Mouse (Mus musculus) limb, embryonic 11.5 days (tissue): ENCODE data around the gene Gm12569. TPM values are rescaled to one million over a fixed set of nuclear protein-coding genes. Genes with fewer than 3 reads are reported as not detected.

Experiments used
- ATAC-seq: fragments of 200-750 bp; cut with Nextera tagmentation; 2 replicates; pipeline ENCODE4 v1.8.0; 2017; ENCODE audit warnings: low read depth; ENCODE audit not compliant: insufficient number of reproducible peaks, low FRiP score, low TSS enrichment
- DNase-seq: peaks from one replicate; pipeline ENCODE4 v3.0.0-alpha.2; 2015; ENCODE audit warnings: low spot score
- H3K27ac ChIP-seq: fragments of 300-500 bp; sonication (generic); replicated peaks from 2 replicates; pipeline ENCODE4 v1.5.1; 2014; ENCODE audit warnings: low read depth, mild to moderate bottlenecking, low read length
- H3K27me3 ChIP-seq: fragments of 300-500 bp; sonication (generic); 2 replicates; pipeline ENCODE4 v1.6.1; 2014; ENCODE audit warnings: mild to moderate bottlenecking, low read length, mixed read lengths; ENCODE audit not compliant: control insufficient read depth, insufficient read depth
- H3K36me3 ChIP-seq: fragments of 300-500 bp; sonication (generic); 2 replicates; pipeline ENCODE4 v1.6.1; 2014; ENCODE audit warnings: mild to moderate bottlenecking, low read length, moderate library complexity, mixed read lengths; ENCODE audit not compliant: control insufficient read depth, insufficient read depth
- H3K4me1 ChIP-seq: fragments of 300-500 bp; sonication (generic); 2 replicates; pipeline ENCODE4 v1.6.1; 2014; ENCODE audit warnings: low read length, mixed read lengths; ENCODE audit not compliant: control insufficient read depth, insufficient read depth
- H3K4me2 ChIP-seq: fragments of 300-500 bp; sonication (generic); 2 replicates; pipeline ENCODE4 v1.6.1; 2014; ENCODE audit warnings: low read depth, mild to moderate bottlenecking, moderate library complexity; ENCODE audit not compliant: severe bottlenecking
- H3K4me3 ChIP-seq: fragments of 300-500 bp; sonication (generic); 2 replicates; pipeline ENCODE4 v1.5.1; 2014; ENCODE audit warnings: low read depth, low read length
- H3K9ac ChIP-seq: fragments of 300-500 bp; sonication (generic); 2 replicates; pipeline ENCODE4 v1.6.1; 2014; ENCODE audit warnings: mild to moderate bottlenecking, low read length
- H3K9me3 ChIP-seq: fragments of 300-500 bp; sonication (generic); 2 replicates; pipeline ENCODE4 v1.6.1; 2016; ENCODE audit warnings: low read length; ENCODE audit not compliant: control insufficient read depth
- WGBS: fragments of 180-500 bp; shearing (Covaris S2); extraction: QIAGEN DNeasy Blood & Tissue Kit; methylation state at CpG from one replicate; pipeline ENCODE4 v1.1.7; 2014; 5-methylcytosine and 5-hydroxymethylcytosine counted together
- polyA plus RNA-seq: library from polyadenylated mRNA; unstranded; fragments of >200 nt; fragmentation: Nextera tagmentation; extraction: Ambion mirVana; gene quantifications from 2 replicates; pipeline ENCODE4 v1.2.1, GENCODE M21; 2014

The Gm12569 gene
- not detected in 2 replicates for polyA plus RNA-seq

DNA sequence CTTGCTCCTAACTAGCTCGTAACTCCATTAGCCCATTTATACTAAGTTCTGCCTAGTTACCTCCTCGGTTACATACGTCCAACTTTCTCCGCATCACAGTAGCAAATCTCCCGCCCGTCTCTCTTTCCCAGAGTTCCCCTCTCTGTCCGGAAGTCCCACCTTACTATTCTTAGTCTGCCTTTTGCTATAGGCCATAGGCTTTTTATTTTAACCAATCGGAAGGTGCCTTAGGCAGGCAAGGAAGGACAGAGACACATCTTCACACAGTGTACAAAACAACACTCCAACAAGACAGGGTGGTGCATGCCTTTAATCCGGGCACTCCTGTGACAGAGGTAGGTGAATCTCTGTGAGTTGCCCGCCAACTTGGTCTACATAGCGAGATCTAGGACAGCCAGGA is at the start of gene Gm12569:
Gene Gm12569 (plus strand): TSS at position 166 of the 400 bp plus-strand sequence.
- Histone ChIP-seq H3K27ac (no peak within 1 kb of the TSS), H3K4me1 (no peaks in the 10 kb centered on the region), H3K27me3 (no peaks in the 10 kb centered on the region), H3K36me3 (no peaks in the 10 kb centered on the region), H3K9me3 (no peaks in the 10 kb centered on the region), H3K9ac (no peak within 1 kb of the TSS), H3K4me3 (no peak within 1 kb of the TSS), H3K4me2 (no peak within 1 kb of the TSS)
- WGBS, result 95% methylated on average over 11 of the region's 11 CpGs
- ATAC-seq (no peak), DNase-seq (peak; percentile 12)

DNA sequence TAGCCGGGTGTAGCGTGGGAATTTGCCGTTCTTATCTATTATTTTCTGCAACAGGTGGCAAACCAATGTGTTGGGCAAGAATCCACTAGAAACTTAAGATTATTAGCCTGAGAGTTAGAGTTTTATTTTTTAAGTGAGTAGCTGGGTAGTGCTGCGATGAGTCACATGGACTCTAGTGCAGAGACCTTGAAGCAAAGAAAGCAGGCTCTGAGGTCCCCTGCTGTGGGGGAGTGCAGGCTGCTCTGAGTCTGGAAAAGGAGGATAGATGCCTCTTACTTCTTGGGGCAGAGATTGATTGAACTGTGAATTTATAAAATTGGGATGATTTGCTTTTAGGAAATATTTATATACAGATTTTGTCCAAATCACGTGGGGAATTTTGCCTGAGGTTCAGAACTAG is 17.5 kb upstream of the Gm12569 start:
- no peaks in the 10 kb centered on the region for H3K36me3 ChIP-seq
- H3K27ac ChIP-seq, result no peak overlapping the region
- no peaks in the 10 kb centered on the region for H3K27me3 ChIP-seq
- DNase-seq (no peak), ATAC-seq (no peak)
- no peak overlapping the region for H3K4me3 ChIP-seq
- H3K9me3 ChIP-seq, result no peaks in the 10 kb centered on the region
- no peak overlapping the region for H3K9ac ChIP-seq
- no peak overlapping the region for H3K4me2 ChIP-seq
- 86% methylated on average over 5 of the region's 5 CpGs for WGBS
- no peaks in the 10 kb centered on the region for H3K4me1 ChIP-seq

DNA sequence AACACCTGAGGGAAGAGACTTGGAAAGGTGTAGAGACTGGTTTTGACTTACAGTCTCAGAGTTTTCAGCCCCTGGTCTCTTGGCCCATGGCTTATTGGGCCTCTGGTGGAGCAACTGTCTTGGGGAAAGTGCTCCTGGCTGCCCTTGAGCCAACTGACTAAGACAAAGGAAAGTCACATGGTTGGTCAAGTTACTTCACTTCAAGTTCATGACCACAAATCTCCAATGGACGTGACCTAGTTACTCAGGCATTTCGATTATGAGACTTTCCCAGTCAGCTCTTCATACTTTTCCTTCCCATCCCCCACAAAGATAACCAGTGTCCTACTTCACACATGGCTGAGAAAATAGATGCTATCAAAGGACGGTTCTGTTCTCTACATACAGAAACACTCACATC is 12.5 kb upstream of the Gm12569 start:
- WGBS, result 90% methylated on average over 3 of the region's 3 CpGs
- no peaks in the 10 kb centered on the region for H3K9me3 ChIP-seq
- no peak for DNase-seq
- no peak overlapping the region for H3K27ac ChIP-seq
- H3K27me3 ChIP-seq, result no peaks in the 10 kb centered on the region
- no peak overlapping the region for H3K9ac ChIP-seq
- H3K4me3 ChIP-seq, result no peak overlapping the region
- no peak for ATAC-seq
- H3K4me2 ChIP-seq, result no peak overlapping the region
- no peaks in the 10 kb centered on the region for H3K4me1 ChIP-seq
- no peaks in the 10 kb centered on the region for H3K36me3 ChIP-seq

DNA sequence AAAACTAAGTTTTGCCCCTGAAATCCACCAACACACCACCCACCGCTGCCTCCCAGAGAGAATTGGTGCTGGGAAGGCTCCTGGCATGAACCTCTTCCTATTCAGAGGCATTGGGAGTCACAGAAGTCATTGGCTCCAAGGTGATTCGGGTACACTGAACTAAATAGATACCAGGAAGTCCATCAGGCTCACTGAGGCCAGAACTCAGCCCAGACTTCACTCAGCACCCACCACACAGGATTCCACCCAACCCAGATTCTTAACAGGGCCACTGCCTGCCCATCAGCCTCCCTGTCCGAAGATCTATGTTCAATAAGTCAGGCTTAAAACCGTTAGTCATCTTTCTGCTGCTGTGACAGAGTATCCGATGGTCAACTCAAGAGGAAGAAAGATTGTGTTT is 8.8 kb upstream of the Gm12569 start:
- Histone ChIP-seq H3K36me3 (no peaks in the 10 kb centered on the region), H3K9me3 (no peaks in the 10 kb centered on the region), H3K27me3 (no peaks in the 10 kb centered on the region), H3K4me3 (no peak overlapping the region), H3K27ac (no peak overlapping the region), H3K9ac (no peak overlapping the region), H3K4me1 (no peaks in the 10 kb centered on the region), H3K4me2 (no peak overlapping the region)
- 87% methylated on average over 5 of the region's 5 CpGs for WGBS
- DNase-seq, result no peak
- ATAC-seq, result no peak

DNA sequence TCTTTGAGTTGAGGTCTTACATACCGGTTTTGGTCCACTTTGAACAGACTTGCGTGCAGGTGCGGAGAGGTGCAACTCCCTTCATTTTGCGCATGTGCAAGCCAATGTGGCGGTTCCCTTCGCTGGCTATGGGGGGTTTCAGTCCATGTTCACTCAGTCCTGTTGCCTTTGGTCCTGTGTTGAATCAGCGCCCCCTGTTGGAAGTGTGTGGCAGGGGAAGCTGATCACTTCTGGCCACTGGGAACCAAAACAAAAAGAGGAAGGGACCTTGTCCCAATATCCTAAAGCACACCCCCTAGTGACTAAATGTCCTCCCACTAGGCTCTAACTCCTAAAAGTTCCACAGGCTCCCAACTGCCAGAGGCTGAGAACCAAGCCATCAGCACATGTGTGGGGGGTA is 6.3 kb upstream of the Gm12569 start:
- Histone ChIP-seq H3K4me3 (no peak overlapping the region), H3K9ac (no peak overlapping the region), H3K27me3 (no peaks in the 10 kb centered on the region), H3K36me3 (no peaks in the 10 kb centered on the region), H3K4me1 (no peaks in the 10 kb centered on the region), H3K4me2 (no peak overlapping the region), H3K27ac (no peak overlapping the region), H3K9me3 (no peaks in the 10 kb centered on the region)
- WGBS, result 89% methylated on average over 7 of the region's 7 CpGs
- ATAC-seq (no peak), DNase-seq (no peak)

DNA sequence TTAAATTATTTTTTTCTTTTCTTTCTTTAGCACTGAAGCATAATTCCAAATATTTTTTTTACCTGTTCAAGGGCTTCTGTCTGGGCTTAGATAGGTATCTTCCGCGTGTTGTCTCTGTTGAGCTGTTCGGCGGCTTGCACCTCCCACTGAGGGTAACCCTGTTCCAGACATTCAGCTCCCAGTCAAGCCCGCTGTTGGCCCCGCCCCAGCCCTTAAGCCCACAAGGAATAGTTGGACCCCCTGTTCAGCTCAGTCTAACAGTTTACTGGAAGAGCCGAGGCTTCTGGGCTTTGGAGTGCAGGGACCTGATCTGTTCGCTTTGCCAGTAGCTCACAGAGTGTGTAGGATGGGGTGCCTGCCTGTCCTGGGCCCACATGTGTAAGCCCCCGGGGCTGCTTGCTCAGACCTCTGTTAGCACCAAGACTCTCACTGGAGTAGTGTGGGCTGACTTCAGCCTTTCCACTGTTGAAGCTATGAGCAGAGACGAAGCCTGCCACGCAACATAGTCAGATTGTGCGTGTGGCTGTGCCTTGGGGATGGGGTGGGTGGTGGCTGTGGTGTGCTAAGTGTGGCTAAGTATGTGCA is 785 bp upstream of the Gm12569 start:
- Histone ChIP-seq H3K9me3 (no peaks in the 10 kb centered on the region), H3K9ac (no peak overlapping the region), H3K36me3 (no peaks in the 10 kb centered on the region), H3K27ac (no peak overlapping the region), H3K4me1 (no peaks in the 10 kb centered on the region), H3K4me3 (no peak overlapping the region), H3K4me2 (no peak overlapping the region), H3K27me3 (no peaks in the 10 kb centered on the region)
- WGBS, result 85% methylated on average over 12 of the region's 12 CpGs
- DNase-seq (peak; percentile 17), ATAC-seq (no peak)

DNA sequence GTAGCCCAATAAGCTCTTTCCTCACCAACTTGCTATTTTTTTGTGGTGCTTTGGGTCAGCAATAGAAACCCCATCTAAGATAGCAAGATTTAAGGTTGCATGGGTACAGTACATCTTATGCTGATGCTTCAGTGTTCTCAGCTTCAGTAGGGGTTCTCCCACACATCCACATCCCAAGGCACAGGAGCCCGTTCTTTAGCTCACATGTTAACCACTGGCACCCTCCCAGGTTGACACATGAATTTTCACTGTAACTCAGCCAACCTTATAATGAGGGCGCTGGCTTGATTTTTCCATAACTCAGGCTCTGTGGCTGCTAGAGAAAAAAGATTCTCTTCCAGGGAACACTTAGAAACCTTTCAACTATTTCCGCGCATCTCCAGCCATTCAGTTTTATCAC is 6.8 kb downstream of the Gm12569 start:
- Histone ChIP-seq H3K9ac (no peak overlapping the region), H3K4me1 (no peaks in the 10 kb centered on the region), H3K4me3 (no peak overlapping the region), H3K27me3 (no peaks in the 10 kb centered on the region), H3K36me3 (no peaks in the 10 kb centered on the region), H3K9me3 (no peaks in the 10 kb centered on the region), H3K4me2 (no peak overlapping the region), H3K27ac (no peak overlapping the region)
- WGBS, result 87% methylated on average over 4 of the region's 4 CpGs
- DNase-seq, result no peak
- no peak for ATAC-seq

DNA sequence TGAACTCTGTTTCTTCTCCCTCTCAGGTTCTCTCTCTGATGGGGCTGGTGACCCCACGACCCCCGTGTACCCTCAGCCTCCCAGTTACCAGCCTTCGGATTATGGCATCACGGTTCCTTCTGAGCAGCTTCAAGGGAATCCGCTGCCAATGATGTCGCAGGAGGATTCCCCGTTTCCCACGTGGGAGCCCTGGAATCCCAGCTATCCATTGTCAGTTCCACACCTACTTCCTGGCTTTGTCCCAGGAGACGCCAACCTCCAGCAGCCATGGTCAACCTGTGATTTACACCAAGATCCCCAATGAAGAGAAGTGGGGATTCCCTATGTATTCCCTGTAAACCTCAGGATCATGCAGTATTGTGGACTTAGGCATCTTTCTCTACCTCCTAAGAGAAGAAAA is 14.4 kb downstream of the Gm12569 start:
- DNase-seq, result peak; percentile 17
- Histone ChIP-seq H3K9ac (no peak overlapping the region), H3K4me2 (no peak overlapping the region), H3K9me3 (no peaks in the 10 kb centered on the region), H3K4me1 (no peaks in the 10 kb centered on the region), H3K4me3 (no peak overlapping the region), H3K36me3 (no peaks in the 10 kb centered on the region), H3K27ac (no peak overlapping the region), H3K27me3 (no peaks in the 10 kb centered on the region)
- no peak for ATAC-seq
- 87% methylated on average over 9 of the region's 9 CpGs for WGBS

DNA sequence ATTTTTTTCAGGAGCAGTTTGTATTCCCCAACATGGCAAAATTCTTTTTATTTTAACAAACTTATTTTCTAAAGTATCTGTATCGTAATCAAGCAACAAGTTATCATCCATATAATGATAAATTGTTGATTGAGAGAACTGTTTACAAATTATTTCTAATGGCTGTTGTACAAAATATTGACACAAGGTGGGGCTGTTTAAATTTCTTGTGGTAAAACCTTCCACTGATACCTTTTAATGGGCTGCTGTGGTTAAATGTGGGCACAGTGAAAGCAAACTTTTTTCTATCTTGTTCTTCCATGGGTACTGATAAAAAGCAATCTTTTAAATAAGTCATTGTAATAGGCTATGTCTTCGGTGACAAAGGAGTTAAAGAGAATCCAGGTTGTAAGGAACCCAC is 22.6 kb downstream of the Gm12569 start:
- no peak for DNase-seq
- ATAC-seq, result no peak
- Histone ChIP-seq H3K4me3 (no peak overlapping the region), H3K4me1 (no peaks in the 10 kb centered on the region), H3K27me3 (no peaks in the 10 kb centered on the region), H3K9me3 (no peaks in the 10 kb centered on the region), H3K4me2 (no peak overlapping the region), H3K36me3 (no peaks in the 10 kb centered on the region), H3K9ac (no peak overlapping the region), H3K27ac (no peak overlapping the region)
- 87% methylated on average over 2 of the region's 2 CpGs for WGBS
